Mouse (Mus musculus): ENCODE measurements around the gene Il12rb1. TPM values are rescaled to one million over a fixed set of nuclear protein-coding genes. Genes with fewer than 3 reads are reported as not detected.
"Not testable (repeated sequence)": the region's sequence is repeated elsewhere in the genome, so short reads cannot be mapped to it uniquely, and the experiment has no call there.

Il12rb1 gene
- total RNA-seq, 2 experiments from 2014 or later: 0.80 to 0.83 TPM

DNA sequence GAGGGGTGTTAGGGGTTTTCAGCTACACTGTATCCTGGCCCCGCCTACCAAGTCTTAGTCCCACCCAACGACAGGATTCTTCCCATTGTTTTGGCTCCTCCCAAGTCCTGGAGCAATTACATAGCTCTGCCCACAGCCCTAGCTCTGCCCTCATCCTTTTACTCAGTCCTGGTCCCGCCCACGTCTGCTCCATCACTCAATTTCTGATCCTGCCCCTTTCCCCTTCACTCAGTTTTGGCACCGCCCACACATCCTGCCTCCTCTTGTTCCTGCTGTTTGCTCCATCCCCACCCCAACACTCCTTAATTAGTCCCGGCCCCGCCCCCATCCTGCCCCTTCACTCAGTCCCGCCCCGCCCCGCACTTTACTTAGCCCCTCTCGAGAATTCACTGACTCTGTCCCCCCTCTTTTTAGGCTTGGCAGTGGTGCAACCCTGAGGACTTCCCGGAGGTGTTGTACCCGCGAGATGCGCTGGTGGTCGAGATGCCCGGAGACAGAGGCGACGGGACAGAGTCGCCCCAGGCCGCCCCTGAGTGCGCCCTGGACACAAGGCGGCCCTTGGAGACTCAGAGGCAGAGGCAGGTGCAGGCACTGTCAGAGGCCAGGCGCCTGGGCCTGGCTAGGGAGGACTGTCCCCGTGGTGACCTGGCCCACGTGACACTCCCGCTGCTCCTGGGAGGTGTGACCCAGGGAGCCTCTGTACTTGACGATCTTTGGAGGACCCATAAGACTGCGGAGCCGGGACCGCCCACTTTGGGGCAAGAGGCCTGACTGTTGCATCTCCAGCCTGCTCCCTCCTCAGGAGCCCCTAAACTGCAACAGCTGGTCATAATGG is 12.1 kb downstream of the Il12rb1 start:
- no peak for DNase-seq (ENCODE audit: low spot score in 2 of 2)
- intact Hi-C loops (cut with DNase I): no loop called here

DNA sequence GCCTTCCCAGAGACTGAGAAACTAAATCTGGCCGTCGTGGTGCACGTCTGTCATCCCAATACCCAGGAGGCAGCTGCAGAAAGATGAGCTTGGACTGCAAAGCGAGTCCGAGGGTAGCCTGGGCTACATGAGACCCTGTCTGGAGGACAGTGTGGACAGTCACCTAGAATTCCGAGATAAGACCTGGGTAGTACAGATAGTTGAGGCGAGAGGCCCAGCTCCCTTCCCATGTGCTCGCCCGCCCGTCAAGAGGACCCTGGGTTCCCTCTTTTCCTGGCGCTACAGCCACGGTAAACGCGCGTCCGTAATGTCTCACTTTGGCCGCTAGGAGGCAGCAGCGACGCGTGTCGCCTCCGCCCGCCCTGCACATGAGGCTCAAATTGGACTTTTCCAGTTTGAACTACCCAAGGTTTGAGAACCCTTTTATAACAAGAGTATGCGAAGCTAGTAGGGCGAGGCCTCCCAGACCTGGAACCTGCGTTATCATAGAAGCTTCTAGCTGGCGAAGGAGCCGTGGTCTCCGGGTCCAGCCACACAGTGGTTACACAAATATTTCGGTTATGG is 13.2 kb downstream of the Il12rb1 start:
- intact Hi-C loops (cut with DNase I): loop anchor here (1.0 kb wide), 1 partner anchor 20 kb away; no protein-coding TSS in a partner anchor
- no peak for DNase-seq (ENCODE audit: low spot score in 2 of 2)

DNA sequence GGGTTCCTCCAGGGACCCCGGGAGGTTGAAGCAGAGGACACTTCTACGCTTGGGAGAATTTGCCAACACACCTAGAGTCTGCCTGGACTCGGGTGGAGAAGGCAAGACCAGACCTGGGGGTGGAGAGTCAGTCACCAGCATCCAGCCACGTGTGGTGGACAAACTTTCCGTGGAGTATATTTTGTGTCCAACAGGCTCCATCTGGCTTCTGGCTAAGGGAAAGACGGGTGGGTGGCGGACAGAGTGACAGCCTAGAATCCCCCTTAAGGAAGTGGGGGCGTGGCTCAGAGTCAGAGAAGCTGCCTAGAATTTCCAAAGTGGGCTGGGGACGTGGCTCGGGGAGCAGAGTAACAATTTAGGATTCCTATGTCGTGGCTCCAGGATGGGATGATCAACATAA is 13.7 kb downstream of the Il12rb1 start:
- peak in 1 of 2 experiments; percentile 86 for DNase-seq (ENCODE audit: low spot score in 2 of 2)
- intact Hi-C loops (cut with DNase I): loop anchor here (1.0 kb wide), 1 partner anchor 19 kb away; no protein-coding TSS in a partner anchor

DNA sequence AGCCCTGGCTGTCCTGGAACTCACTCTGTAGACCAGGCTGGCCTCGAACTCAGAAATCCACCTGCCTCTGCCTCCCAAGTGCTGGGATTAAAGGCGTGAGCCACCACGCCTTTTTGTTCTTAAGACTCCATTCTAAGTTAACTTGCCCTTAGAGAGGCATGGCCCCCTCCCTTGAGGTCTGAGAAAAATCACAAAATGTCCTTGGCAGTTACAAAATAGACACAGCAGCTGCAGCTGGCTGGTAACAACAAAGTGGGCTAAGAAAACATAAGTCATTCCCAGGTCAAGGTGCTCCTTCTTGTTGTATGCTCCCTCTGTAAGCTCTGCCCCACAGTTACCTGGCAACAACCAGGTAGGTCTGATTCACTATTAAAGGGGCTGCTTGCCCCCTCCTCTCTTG is 14.3 kb downstream of the Il12rb1 start:
- DNase-seq (ENCODE audit: low spot score in 2 of 2); intact Hi-C loops (cut with DNase I): not testable (repeated sequence)

DNA sequence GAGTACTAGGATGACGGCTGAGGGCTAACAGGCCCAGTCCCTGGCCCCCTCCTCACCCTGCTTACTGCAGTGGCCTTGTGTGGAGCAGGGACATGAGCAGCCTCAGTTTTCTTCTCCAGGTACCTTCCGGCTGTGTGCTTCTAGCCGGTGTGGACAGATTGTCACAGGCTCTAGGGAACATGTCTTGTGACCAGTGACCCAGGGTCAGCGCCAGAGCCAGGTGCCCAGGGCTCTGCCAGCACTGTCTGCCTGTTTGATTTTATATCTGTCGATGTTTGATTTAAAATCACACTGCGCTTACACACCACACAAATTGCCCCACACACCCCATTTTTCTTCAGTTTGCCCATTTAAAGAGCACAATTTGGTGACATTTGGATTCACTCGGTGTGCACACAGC is 15.6 kb downstream of the Il12rb1 start:
- intact Hi-C loops (cut with DNase I): no loop called here
- no peak for DNase-seq (ENCODE audit: low spot score in 2 of 2)

DNA sequence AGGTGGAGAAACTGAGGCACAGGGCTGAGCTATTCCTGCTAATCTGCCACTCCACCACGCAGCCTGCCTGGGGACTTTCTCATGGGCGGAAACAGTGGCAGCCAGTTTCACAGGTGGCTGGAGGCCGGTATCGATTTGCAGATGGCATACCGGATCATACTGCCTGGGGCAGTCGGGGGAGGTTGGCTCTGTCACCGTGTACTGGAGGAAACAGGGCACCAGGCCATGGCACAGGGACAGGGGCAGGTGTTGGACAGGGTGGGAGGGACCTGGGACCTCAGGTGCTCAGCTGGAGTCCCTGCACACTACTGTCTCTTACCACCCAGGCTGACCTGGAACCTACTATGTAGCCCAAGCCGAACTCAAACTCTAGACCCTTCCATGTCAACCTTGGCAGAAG is 17.6 kb downstream of the Il12rb1 start:
- intact Hi-C loops (cut with DNase I): no loop called here
- DNase-seq (ENCODE audit: low spot score in 2 of 2): no peak

DNA sequence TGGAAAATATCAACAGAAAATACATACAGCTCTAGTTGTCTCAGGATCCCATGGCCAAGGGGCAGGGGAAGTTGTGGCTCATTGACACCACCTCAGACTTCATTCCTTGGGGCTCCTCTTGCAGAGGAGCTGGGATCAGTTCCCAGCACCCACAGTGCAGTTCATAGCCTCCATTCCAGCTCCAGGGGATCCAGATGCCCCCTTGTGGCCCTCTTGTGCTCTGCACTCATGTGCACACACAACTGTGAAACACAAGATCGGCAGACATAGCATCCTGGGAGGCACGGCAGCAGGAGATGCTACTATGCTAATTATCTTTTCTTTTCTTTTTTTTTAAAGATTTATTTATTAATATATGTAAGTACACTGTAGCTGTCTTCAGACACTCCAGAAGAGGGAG is 18.8 kb downstream of the Il12rb1 start:
- no peak for DNase-seq (ENCODE audit: low spot score in 2 of 2)
- intact Hi-C loops (cut with DNase I): no loop called here

DNA sequence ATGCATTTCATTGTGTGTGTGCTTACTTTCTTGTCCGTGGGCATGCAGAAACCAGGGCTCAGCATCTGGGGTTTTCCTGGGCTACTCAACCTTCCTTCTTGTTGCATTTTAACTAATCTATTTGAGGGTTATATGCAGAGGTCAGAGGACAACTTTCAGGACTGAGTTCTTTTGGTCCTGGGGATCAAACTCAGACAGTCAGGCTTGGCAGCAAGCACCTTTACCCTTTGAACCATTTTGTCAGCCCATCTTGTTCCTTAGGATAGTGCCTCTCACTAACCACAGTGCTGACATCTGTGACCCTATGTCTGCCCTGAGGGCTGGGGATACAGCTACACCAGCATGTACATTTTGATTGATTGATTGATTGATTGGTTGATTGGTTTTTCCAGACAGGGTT is 19.5 kb downstream of the Il12rb1 start:
- intact Hi-C loops (cut with DNase I): no loop called here
- DNase-seq (ENCODE audit: low spot score in 2 of 2): no peak

DNA sequence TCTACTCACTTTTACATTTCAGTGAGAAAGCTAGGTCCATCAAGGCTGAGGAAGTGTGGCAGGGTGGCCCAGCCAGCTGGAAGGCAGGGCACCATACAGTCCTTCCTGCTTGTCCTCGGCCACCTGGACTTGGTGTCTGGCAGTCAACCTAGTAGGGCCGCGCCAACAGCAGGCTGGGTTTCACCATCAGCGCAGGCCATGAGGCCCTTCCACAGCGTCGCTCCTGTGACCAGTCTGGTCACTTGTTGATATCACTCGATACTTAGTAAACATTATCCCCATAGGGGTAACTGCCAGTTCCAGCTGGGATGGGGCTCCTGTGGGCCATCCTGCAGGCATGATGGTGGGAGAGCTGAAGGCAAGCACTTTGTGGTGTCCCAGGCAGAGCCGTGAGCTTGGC is 23.3 kb downstream of the Il12rb1 start:
- intact Hi-C loops (cut with DNase I): no loop called here

DNA sequence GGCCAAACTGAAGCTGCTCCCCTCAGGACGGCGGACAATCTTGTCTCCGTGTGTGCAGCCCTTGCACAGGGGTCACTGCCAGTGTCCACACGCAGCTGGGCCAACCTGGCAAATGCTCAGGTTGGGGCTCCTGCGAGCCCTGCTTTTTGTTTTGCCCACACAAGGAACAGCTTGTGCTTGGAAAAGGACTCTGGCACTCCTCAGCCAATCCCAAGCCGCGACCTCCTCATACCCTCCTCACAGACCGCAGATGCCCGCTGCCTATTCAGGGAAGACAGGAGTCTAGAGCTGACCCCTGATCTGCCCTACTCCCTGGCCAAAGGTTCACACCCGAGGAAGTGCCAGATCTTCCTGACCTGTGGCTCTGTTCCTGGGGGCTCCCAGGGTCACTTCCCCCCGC is 24.1 kb downstream of the Il12rb1 start:
- no peak for DNase-seq (ENCODE audit: low spot score in 2 of 2)
- intact Hi-C loops (cut with DNase I): no loop called here

More for the DNA sequence above, 23.3 kb downstream of the Il12rb1 start:
- no peak for DNase-seq (ENCODE audit: low spot score in 2 of 2)

DNA sequence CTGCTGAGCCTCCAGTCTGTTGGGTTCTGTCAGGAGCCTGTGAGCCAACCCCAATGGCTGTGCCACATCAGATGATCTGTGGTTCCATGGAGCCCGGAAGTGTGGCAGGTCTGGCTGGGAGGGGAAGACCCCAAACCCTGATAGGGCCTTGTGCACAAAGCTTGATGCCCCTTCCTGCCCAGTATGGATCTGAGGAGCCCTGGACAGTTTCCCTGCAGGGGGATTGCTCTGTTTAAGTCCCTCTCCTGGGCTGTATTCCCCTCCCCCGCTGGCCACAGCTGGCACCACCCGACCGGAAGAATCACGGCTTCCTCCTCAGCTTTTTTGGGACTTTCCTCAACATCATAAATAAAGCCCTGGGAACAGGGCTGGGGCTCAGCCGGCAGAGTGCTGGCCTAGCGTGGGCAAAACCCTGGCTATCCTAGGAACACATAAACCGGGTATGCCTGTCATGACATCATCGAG is 24.8 kb downstream of the Il12rb1 start:
- intact Hi-C loops (cut with DNase I): no loop called here
- DNase-seq (ENCODE audit: low spot score in 2 of 2): no peak

DNA sequence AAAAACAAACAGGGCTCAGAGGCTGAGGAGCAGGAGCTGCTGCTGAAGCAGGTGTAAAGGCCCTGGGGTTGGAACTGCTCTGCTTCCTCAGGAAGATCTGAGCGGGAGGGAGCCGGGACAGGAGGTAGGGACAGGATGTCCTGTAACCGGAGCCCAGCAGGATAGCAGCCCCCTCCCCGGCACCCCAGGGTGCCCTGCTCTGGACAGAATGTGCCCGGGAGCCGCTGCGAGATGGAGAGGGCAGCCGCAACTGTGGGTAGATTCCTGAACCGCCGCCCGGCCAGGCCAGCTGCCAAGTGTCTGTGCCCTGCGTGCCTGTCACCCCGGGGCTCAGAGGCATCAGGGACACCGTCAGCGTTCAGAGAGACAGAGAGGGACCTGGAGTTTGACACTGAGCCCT is 25.3 kb downstream of the Il12rb1 start:
- no peak for DNase-seq (ENCODE audit: low spot score in 2 of 2)
- intact Hi-C loops (cut with DNase I): no loop called here

DNA sequence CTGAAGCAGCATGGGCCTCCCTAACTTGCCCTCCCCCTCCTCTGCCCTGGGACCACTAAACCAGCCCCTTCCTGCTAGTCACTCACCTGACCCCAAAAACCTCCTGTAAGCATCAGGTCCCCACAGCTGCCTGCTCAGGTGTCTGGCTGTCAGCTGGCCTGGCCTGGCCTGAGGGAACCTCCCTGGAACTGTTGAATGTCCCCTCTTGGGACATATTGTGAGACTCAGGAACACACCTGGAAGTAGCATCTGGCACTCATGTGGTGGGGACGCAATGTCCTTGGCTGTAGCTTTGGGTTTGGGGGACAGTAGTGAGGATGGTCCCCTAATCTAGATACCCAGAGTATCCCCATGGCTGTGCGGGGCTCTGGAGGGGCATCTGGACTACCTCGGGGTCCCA is 25.8 kb downstream of the Il12rb1 start:
- no peak for DNase-seq (ENCODE audit: low spot score in 2 of 2)
- intact Hi-C loops (cut with DNase I): no loop called here

DNA sequence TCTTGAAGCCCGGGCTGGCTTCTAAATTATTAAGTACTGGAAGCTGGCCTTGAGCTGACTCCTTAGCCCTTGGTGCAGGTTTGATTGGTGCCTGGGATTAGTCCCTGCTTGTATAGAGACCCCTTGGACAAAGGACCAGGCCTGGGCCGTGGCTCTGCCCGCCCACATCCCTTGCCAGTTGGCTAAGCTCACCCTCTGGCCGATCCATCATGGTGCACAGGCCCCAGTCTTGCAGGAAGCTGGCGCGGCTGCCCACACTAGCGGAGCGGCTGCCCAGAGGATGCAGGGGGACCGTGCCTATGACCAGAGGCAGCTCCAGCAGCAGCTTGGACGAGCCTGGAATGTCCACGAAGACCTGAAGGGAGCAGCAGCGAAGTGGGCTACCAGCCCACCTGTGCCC is 28.4 kb downstream of the Il12rb1 start:
- intact Hi-C loops (cut with DNase I): no loop called here
- DNase-seq (ENCODE audit: low spot score in 2 of 2): no peak

DNA sequence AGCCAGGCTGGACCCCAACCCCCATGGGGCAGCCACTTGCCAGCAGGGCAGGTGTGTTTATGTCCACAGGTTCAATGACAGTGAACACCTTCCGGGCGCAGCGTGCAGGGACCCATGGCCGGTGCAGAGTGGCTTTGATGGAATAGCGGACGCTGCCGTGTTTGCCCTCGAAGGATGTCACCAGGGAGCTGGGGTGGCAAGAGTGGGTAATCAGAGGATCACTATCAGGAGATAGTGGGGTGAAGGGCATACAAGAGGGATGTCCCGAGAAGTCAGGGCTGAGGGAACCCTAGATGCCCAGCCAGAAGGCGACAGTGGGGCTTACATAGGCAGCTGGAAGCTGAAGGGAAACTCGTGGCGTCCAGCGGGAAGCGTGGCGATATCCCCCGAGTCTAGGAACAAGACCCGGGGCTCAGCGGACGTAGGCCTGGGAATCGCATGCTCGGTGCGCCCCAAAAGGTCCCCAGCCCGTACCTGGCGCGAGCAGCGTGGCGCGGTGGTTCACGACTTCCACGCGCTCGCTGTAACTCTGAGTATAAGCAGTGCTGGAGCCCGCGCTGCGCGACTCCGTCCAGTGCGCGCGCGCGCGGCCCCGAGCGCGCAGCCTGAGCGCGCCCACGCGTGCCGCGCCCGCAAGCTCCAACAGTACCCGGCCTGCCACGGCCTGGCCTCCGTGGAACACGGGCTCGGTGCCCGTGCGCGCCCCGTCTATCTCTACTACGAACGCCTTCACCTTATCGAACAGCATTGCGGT is 30.6 kb downstream of the Il12rb1 start:
- no peak for DNase-seq (ENCODE audit: low spot score in 2 of 2)
- intact Hi-C loops (cut with DNase I): loop anchor here (2.0 kb wide), 1 partner anchor 34 kb away; the partner anchor contains the start of gene Mast3

DNA sequence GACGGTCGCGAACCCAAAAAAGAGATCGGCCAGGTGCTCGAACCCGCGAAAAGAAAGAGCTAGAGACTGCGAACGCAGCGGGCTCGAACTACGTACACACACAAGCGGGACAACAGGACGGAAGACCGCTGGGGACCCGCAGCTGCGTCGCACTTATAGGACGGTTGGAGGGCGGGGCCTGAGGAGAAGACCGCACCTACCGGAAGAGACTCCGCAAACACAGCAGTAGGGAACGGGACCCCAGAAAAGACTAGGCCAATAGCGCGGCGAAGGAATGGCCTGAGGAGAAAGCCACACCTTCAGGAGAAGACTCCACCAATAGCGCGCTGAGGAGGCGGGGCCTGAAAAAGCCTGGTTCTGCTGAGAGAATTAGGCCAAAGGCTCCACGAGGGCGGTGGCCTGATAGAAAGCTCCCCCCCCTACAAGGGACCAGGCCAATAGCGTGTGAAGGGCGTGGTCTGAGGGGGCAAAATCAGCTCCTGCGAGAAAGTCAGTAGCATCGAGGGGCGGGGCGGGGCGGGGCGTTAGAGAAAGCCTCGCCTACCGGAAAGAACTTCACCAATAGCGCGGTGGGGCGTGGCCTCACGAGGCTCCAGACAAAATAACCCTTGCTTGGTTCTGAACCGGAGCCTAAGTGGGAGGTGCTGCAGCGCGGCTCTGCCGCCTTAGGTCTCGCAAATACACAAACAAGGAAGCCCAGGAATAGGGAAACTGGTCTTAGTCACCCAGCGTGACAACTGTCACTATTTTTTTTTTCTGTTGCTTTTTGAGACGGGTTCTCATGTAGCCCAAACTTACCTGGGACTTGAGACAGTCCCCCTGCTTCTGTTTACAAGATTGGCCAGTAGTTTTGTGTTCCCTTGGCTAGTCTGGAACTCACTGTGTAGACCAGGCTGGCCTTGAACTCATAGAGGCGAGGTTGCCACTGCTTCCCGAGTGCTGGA is 31.4 kb downstream of the Il12rb1 start, which contains the start of gene Arrdc2:
Gene Arrdc2, minus strand, starts transcription at position 313 of the 944 bp plus-strand sequence.
- DNase-seq (ENCODE audit: low spot score in 2 of 2): peak; percentile 97 to 100
- intact Hi-C loops (cut with DNase I): loop anchor here (2.0 kb wide), 2 partner anchors 35 to 77 kb away; partner anchors contain the start of gene Mast3

DNA sequence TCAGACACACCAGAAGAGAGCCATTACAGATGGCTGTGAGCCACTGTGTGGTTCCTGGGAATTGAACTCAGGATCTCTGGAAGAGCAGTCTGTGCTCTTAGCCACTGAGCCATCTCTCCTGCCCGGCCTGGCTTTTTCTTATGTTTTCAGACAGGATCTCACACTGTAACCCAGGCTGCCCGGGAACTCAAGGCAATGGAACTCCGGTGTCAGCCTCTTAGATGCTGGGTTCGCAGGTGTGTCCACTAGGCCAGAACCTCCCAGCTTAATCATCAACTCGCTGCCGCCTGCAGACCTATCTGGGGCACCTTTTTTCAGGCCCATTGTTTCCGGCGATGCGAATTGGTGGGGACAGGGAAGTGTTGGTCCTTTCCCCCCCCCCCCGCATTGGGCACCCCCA is 32.3 kb downstream of the Il12rb1 start:
- no peak for DNase-seq (ENCODE audit: low spot score in 2 of 2)

DNA sequence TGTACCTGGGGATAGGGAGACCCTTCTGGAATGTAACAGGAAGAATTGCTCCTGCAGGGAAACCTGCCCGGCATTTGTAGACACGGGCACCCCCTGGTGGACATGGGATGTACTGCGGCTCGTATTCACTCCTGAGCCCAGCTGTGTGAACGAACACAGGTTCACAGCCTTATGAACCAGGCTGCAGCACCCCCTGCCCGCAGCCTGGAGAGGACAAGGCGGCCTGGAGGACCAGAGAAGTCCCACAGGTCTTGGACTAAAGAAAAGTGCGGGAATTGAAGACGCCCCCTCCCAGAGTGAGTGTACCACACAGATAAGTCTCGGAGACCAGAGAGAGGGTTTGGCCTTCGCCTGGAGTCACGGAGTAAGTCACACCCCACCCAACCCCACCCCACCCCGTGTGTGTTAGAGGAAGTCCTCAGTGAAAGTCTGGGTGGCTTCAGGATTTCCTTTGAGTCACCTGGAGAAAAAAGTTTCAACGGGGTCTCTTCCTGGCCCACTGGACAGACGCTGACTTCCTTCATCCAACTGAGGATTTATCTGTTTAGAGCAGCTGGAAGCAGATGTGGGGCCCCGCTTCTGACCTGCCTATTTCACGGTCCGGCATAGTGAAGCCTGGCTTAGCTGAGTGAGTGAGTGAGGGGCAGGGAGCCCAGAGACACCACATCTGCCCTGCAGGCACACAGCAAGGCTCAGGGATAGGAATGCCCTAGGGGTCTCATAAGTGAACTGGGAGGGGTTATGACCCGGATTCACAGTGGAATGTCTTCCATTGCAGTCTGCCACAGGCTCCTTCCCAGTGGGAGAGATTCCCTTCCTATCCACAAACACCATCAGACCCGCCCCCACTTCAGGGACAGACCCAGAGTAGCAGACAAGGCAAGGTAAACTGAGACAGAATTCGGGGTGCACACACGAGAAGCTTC is 33.2 kb downstream of the Il12rb1 start:
- intact Hi-C loops (cut with DNase I): loop anchor here (1.0 to 2.0 kb wide), 3 partner anchors 20 to 121 kb away; no protein-coding TSS in a partner anchor
- peak; percentile 88 to 90 for DNase-seq (ENCODE audit: low spot score in 2 of 2)

More for the DNA sequence above, 32.3 kb downstream of the Il12rb1 start:
- intact Hi-C loops (cut with DNase I): loop anchor here (2.0 kb wide), 1 partner anchor 78 kb away; no protein-coding TSS in a partner anchor

Data from left cerebral cortex, postnatal 25 days (tissue).